Mouse (Mus musculus) T-helper 2 cell (primary cell): ENCODE results near the gene Abhd17c.

ENCODE experiments used
- in situ Hi-C: fragments of 300-600 bp; cut with MboI, MseI; formaldehyde crosslinking; loops from one replicate; pipeline ENCODE4 v1.15.1; 2025; ENCODE audit warnings: high pct_unique_total_duplicates

The Abhd17c gene

GRCm38 (mm10) chr7:84085049-84085945, 66.4 kb downstream of the Abhd17c start:
- in situ Hi-C loops = loop anchor here (5.0 to 10.0 kb wide), 3 partner anchors 170 to 262 kb away; no protein-coding TSS in a partner anchor

GRCm38 (mm10) chr7:84077257-84078013, 74.3 kb downstream of the Abhd17c start:
- in situ Hi-C loops = no loop called here

- in situ Hi-C loops = no loop called here
Measured at GRCm38 (mm10) chr7:84074266-84074665, 77.4 kb downstream of the Abhd17c start.

- in situ Hi-C loops = no loop called here
Measured at GRCm38 (mm10) chr7:84073856-84074255, 77.8 kb downstream of the Abhd17c start.

- in situ Hi-C loops = no loop called here
Measured at GRCm38 (mm10) chr7:84068931-84069330, 82.8 kb downstream of the Abhd17c start.

- in situ Hi-C loops = no loop called here
Measured at GRCm38 (mm10) chr7:84059799-84060198, 91.9 kb downstream of the Abhd17c start.
